Mouse (Mus musculus): ENCODE data around the gene Tbca. TPM values are rescaled to one million over a fixed set of nuclear protein-coding genes. Genes with fewer than 3 reads are reported as not detected.

Tbca gene
- polyA plus RNA-seq, 1 experiment from 2014 or later: 257 TPM

Other genes starting within 250 kb of the Tbca start
- 3.3 and 4.4 TPM in 2 replicates for gene Otp, start 86.7 kb downstream of the Tbca start, polyA plus RNA-seq (2014; fragmentation: Nextera tagmentation; extraction: Ambion mirVana)
- gene Wdr41, start 187.4 kb downstream of the Tbca start, polyA plus RNA-seq (2014; fragmentation: Nextera tagmentation; extraction: Ambion mirVana): 21.2 and 22.6 TPM in 2 replicates